Mouse (Mus musculus): ENCODE measurements at regions not wholly inside any gene's neighbourhood (a gene's known extent, or its start where the extent isn't known, plus 50 kb on each side); places are given as distances from the start of the nearest gene placed in this dataset.

DNA sequence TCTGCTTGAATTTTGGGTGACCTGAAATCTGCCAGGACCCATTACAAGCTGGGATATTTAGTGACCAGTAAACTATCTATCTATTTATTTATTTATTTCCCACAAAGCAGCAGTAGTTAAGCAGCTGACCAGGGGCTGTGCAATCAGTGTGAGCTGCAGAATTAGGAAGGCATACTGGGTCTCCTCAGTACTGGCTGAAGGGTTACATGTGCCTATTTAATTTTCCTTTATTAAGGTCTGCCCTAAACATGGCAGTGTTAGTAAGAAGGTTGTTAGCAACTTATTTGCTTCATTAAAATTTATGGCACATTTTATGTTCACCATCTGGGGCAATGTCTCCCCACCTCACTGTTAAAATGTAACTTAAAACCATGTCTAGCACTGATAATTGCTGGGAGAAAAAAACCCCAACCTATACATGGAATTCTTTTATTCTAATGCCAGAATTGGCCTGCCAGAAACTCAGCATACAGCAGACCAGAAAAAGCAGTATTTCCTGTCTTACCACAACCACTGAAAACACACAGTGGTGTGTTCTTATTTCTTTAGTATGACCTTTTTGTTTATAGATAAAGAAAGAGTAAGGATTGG, 484.3 kb upstream of the Nrsn1 start:
- ATAC-seq (ENCODE audit: insufficient read depth, low read depth) = no peak
- no peak overlapping the region for H3K27ac ChIP-seq (ENCODE audit: low read depth)
- TF ChIP-seq CTCF (IDR thresholded peaks at IDR 0.05; ENCODE audit: low read depth) = no peak
- TF ChIP-seq EP300 (IDR thresholded peaks at IDR 0.05; ENCODE audit: low read depth) = no peak

DNA sequence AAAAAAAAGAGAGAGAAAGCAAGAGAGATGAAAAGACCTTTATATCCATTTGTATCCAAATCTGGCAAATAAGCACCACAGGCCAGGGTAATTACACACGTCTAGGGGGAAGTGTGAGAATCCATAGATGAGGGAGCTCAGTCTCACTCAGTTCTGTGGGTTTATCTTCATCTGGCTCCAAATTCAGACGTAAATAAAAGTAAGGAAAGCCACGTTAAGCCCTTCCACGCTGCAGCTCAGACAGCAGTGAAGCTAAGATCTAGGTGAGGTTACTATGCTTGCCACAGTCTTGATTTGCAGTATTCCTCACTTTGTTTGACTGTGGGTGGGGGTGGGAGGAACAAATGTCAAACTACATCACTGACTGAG, 481.1 kb upstream of the Nrsn1 start:
- no peak for DNase-seq (ENCODE audit: low spot score)
- H3K27ac ChIP-seq (ENCODE audit: low read depth) = no peak overlapping the region
- H3K27me3 ChIP-seq (ENCODE audit: control insufficient read depth, insufficient read depth, low read length) = no peaks in the 10 kb centered on the region
- no peak for TF ChIP-seq CTCF (IDR thresholded peaks at IDR 0.05; ENCODE audit: low read depth)
- no peak for TF ChIP-seq EP300 (IDR thresholded peaks at IDR 0.05; ENCODE audit: low read depth)
- no peak overlapping the region for H3K4me3 ChIP-seq (ENCODE audit: low read depth, low read length)
- ATAC-seq (ENCODE audit: insufficient read depth, low read depth) = no peak
- WGBS = 66% methylated on average over 4 of the region's 4 CpGs
- H3K36me3 ChIP-seq (replicated peaks; ENCODE audit: control insufficient read depth, insufficient read depth, low read length) = no peaks in the 10 kb centered on the region
- no peak overlapping the region for H3K4me2 ChIP-seq (ENCODE audit: low read depth, low read length)
- H3K4me1 ChIP-seq (ENCODE audit: control insufficient read depth, insufficient read depth) = peaks cover 12% of the 10 kb centered on the region; the same call in 1 of the 2 replicates
- no peak overlapping the region for H3K9ac ChIP-seq (replicated peaks; ENCODE audit: low read depth, low read length)
- no peaks in the 10 kb centered on the region for H3K9me3 ChIP-seq (replicated peaks; ENCODE audit: control insufficient read depth, low read length)

More for the DNA sequence above, 484.3 kb upstream of the Nrsn1 start:
- H3K4me2 ChIP-seq (ENCODE audit: low read depth, low read length) = no peak overlapping the region
- no peak for DNase-seq (ENCODE audit: low spot score)
- H3K36me3 ChIP-seq (replicated peaks; ENCODE audit: control insufficient read depth, insufficient read depth, low read length) = no peaks in the 10 kb centered on the region
- no peak overlapping the region for H3K4me3 ChIP-seq (ENCODE audit: low read depth, low read length)
- no peaks in the 10 kb centered on the region for H3K9me3 ChIP-seq (replicated peaks; ENCODE audit: control insufficient read depth, low read length)
- no peak overlapping the region for H3K9ac ChIP-seq (replicated peaks; ENCODE audit: low read depth, low read length)
- H3K4me1 ChIP-seq (ENCODE audit: control insufficient read depth, insufficient read depth) = peaks cover 12% of the 10 kb centered on the region; the same call in 1 of the 2 replicates
- H3K27me3 ChIP-seq (ENCODE audit: control insufficient read depth, insufficient read depth, low read length) = no peaks in the 10 kb centered on the region

DNA sequence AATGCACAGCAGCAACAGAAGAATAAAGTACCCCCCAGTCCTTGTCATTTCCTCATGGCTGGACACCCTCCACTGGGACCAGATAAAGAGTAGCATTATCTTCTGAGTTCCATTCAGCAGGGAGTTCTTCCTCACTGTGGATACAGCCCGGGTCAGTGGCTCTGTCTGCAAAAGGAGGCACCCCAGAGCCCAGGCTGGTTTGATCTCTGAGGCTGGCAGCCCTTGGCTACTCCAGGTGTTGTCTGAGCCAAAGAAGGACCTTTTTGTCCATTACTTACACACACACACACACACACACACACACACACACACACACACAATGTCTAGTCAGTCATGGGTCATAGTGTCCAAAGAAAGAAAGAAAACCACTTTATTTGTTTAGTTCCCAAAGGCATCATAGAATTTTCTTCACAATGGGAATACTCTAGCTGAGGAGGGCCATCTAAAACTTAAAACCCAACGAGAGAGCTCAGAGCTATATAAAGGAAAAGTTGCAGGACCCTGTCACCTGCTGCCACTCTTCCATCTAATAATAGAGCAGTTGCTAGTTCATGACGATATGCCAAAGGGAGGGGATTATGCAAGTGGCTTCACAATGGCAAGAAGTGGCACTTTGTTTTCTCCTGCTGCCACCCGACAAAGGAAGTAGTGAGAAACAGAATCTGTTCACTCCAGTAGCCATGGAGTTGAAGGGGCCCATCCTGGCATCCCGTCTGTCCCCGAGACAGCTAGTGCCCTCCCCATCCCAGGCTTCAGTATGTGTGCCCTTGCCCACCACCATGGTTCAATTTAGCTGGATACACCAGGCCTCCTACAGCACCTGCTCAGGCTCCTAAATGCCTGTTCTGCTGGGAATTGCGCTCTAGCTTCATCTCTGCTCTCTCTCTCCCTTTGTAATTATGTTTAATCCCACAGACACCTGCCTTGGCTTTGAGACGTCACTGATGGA, 480.4 kb upstream of the Nrsn1 start:
- peak; percentile 34 for DNase-seq (ENCODE audit: low spot score)
- Histone ChIP-seq H3K4me1 (ENCODE audit: control insufficient read depth, insufficient read depth) (peaks cover 12% of the 10 kb centered on the region; the same call in 1 of the 2 replicates), H3K36me3 (replicated peaks; ENCODE audit: control insufficient read depth, insufficient read depth, low read length) (no peaks in the 10 kb centered on the region), H3K9me3 (replicated peaks; ENCODE audit: control insufficient read depth, low read length) (no peaks in the 10 kb centered on the region), H3K4me3 (ENCODE audit: low read depth, low read length) (no peak overlapping the region), H3K27ac (ENCODE audit: low read depth) (no peak overlapping the region), H3K9ac (replicated peaks; ENCODE audit: low read depth, low read length) (no peak overlapping the region), H3K27me3 (ENCODE audit: control insufficient read depth, insufficient read depth, low read length) (no peaks in the 10 kb centered on the region), H3K4me2 (ENCODE audit: low read depth, low read length) (no peak overlapping the region)
- TF ChIP-seq EP300 (IDR thresholded peaks at IDR 0.05; ENCODE audit: low read depth) (no peak), CTCF (IDR thresholded peaks at IDR 0.05; ENCODE audit: low read depth) (no peak)
- WGBS = 33% methylated on average over 8 of the region's 8 CpGs
- peak; percentile 55; the same call in 1 of the 2 replicates for ATAC-seq (ENCODE audit: insufficient read depth, low read depth)

- Histone ChIP-seq H3K27ac (ENCODE audit: low read depth) (no peak overlapping the region), H3K9ac (replicated peaks; ENCODE audit: low read depth, low read length) (no peak overlapping the region), H3K9me3 (replicated peaks; ENCODE audit: control insufficient read depth, low read length) (no peaks in the 10 kb centered on the region), H3K4me3 (ENCODE audit: low read depth, low read length) (no peak overlapping the region), H3K36me3 (replicated peaks; ENCODE audit: control insufficient read depth, insufficient read depth, low read length) (no peaks in the 10 kb centered on the region), H3K4me1 (ENCODE audit: control insufficient read depth, insufficient read depth) (no peaks in the 10 kb centered on the region; the same call in 1 of the 2 replicates), H3K4me2 (ENCODE audit: low read depth, low read length) (no peak overlapping the region), H3K27me3 (ENCODE audit: control insufficient read depth, insufficient read depth, low read length) (no peaks in the 10 kb centered on the region)
- no peak for TF ChIP-seq EP300 (IDR thresholded peaks at IDR 0.05; ENCODE audit: low read depth)
- no peak for TF ChIP-seq CTCF (IDR thresholded peaks at IDR 0.05; ENCODE audit: low read depth)
- ATAC-seq (ENCODE audit: insufficient read depth, low read depth) (no peak), DNase-seq (ENCODE audit: low spot score) (no peak)
- 33% methylated on average over 2 of the region's 2 CpGs for WGBS
Measured at GRCm38 (mm10) chr13:25738601-25739000, 468.3 kb upstream of the Nrsn1 start.

DNA sequence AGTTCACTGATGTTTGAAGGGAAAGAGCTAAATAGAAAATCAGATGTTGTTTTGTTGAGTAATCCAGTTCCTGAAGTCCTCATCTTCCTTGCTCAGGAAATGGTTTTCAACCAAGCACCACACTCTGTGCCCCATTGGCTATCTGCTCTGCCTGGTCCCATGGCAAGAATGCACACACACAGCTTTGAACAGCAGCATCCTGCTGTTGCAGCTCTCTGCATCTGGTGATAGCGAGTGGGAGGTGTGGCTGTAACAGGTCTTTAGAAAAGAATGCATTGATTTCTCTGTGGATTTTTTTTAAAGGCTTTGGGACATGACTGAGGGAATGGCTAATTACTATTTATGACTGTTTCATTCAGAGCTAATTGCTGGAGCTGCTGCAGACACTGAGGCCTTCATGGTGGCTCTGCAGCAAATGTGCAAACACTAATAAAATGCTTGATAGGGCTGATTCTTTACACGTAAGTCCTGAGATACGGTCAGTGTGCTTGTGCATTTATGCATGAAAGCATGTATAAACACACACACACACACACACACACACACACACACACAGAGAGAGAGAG, 459.1 kb upstream of the Nrsn1 start:
- no peaks in the 10 kb centered on the region for H3K27me3 ChIP-seq (ENCODE audit: control insufficient read depth, insufficient read depth, low read length)
- no peak overlapping the region for H3K4me3 ChIP-seq (ENCODE audit: low read depth, low read length)
- no peaks in the 10 kb centered on the region for H3K4me1 ChIP-seq (ENCODE audit: control insufficient read depth, insufficient read depth)
- DNase-seq (ENCODE audit: low spot score) (no peak), ATAC-seq (ENCODE audit: insufficient read depth, low read depth) (no peak)
- H3K36me3 ChIP-seq (replicated peaks; ENCODE audit: control insufficient read depth, insufficient read depth, low read length) = no peaks in the 10 kb centered on the region
- H3K4me2 ChIP-seq (ENCODE audit: low read depth, low read length) = no peak overlapping the region
- TF ChIP-seq EP300 (IDR thresholded peaks at IDR 0.05; ENCODE audit: low read depth) = no peak
- no peak for TF ChIP-seq CTCF (IDR thresholded peaks at IDR 0.05; ENCODE audit: low read depth)
- H3K27ac ChIP-seq (ENCODE audit: low read depth) = no peak overlapping the region
- WGBS = 73% methylated on average over 3 of the region's 3 CpGs
- no peaks in the 10 kb centered on the region for H3K9me3 ChIP-seq (replicated peaks; ENCODE audit: control insufficient read depth, low read length)
- H3K9ac ChIP-seq (replicated peaks; ENCODE audit: low read depth, low read length) = no peak overlapping the region

Measured in heart, postnatal 0 days (tissue).